Mouse (Mus musculus) urinary bladder, postnatal 14 days (tissue): ENCODE measurements around the gene Hspa1a.
A peak's percentile ranks its signal among the peaks of the same experiment; 100 is the strongest.
"Not testable (repeated sequence)": the region's sequence is repeated elsewhere in the genome, so short reads cannot be mapped to it uniquely, and the experiment has no call there.

ENCODE experiments used
- DNase-seq: peaks from one replicate; pipeline ENCODE4 v3.0.0; 2021; ENCODE audit warnings: low spot score

The Hspa1a gene

DNA sequence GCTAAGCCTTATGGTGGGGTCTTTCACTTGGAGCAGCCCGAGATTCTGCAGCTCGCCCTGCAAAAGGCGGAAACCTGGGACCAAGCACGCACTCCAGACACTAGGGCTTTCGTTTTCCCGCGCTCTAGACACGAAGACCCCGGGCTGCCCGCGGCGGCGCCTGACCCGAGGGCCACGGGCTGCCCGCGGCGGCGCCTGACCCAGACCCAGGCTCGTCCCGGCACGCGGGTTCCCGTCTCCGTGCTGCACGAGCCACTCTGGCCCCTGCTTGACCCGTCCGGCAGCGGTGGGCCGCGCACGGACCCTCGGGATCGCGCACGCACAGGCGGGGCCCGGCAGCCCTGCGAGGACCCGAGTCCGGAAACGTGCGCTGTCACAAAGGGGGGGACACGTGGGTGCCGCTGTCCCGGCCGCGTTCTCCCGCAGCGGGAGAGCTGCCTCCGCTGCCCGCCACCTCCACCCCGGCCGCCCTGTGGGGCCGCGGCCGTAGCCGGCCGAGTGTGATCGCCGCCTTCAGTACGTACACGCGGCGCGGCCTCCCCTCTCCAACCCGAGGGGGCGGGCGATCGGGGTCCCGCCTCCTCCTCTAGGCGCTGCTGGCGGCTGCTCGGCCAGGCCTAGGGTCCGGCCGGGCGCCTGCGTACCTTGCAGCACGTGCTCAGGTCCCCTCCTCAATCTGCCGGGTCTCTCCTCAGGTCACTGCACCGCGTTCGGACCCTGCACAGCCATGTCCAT, 28.9 kb upstream of the Hspa1a start, which contains the start of gene Vars:
Gene Vars (plus strand): TSS at position 271 of the 735 bp plus-strand sequence.
- DNase-seq: peak; percentile 85

DNA sequence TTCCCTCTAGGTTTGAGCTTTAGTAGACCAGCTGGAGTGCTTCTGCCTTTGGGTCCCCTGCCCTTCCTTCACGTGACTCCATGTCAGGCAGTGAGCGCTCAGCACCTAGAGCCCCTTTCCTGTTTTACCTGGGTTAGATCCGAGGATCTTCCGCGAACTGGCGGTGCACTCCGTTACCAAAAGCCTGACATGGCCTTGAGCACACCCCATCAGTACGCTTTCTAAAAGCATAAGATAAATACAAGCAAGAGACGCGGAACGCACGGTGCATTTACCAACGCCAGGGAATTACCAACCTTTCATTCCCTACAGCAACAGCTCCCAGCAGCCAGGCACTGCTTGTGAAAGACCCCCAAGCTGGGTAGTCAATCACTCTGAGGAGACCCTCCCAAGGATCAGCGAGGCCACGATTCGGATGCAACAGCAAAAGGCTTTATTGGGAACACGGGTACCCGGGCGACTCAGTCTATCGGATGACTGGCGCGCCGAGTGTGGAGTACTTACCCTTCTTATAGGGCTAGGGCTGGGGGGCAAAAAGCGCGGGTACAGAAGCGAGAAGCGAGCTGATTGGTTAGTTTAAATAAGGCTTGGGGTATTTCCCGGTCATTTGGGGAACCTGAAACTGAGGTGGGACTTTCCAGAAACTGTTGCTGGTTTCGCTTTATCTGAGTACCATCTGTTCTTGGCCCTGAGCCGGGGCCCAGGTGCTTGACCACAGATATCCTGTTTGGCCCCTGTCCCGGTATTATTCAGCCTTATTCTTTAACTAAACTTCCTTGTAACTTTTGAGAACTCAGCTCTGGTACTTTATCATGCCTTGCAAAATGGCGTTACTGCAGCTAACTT, 28.1 kb upstream of the Hspa1a start:
- not testable (repeated sequence) for DNase-seq

DNA sequence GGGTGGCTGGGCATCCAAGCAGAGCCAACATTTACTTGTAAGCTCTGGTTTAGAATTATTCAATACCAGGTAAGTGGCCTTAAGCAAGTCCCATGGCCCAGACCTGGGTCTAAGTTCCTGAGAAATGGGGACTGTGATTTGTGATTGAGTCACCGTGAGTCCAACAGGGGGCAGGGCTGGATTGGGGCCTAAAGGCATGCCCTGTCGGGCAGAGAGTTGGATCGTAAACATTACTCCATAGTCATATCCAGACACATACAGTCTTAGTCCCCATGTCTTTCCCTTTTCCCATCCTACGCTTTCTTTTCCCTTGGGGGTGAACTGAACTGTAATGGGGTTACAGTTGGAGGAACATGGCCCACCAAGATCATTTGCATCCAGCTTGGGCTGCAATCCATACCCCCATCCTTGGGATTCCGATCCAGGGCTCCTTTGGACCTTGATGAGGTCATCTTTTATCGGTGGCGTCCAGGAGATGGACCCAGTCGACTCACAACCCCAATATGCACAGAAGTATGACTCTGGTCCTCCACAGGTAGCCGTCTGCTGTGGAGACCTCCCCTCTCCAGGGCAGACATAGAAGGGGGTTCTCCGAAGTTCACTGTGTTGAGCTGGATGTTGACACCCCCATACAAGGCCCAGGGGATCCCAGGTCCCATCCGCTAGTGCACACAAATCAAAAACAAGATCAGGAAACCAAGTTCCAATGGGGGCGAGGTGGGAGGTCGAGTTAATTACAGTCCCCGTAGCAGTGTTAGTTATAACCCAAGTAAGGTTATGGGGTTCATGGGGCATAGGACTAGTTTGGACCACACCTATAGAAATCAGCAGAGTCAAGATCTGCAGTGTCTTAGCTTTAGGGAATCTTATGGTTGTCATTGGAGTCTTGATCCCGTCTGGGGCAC, 26.8 kb upstream of the Hspa1a start:
- no peak for DNase-seq

DNA sequence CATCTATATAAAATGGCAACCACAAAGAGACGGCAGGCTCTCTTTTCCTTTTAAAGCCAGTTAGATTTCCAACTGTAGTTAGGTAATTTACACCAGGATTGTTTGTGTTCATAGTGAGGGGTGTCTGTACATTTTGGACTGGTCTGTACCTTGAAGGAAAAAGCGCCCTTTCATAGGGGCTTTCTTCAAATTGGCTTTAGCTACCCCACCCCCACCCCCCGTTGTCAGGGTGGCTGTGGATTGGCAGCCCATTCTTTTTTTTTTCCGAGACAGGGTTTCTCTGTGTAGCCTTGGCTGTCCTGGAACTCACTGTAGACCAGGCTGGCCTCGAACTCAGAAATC, 25.2 kb upstream of the Hspa1a start:
- DNase-seq: no peak

DNA sequence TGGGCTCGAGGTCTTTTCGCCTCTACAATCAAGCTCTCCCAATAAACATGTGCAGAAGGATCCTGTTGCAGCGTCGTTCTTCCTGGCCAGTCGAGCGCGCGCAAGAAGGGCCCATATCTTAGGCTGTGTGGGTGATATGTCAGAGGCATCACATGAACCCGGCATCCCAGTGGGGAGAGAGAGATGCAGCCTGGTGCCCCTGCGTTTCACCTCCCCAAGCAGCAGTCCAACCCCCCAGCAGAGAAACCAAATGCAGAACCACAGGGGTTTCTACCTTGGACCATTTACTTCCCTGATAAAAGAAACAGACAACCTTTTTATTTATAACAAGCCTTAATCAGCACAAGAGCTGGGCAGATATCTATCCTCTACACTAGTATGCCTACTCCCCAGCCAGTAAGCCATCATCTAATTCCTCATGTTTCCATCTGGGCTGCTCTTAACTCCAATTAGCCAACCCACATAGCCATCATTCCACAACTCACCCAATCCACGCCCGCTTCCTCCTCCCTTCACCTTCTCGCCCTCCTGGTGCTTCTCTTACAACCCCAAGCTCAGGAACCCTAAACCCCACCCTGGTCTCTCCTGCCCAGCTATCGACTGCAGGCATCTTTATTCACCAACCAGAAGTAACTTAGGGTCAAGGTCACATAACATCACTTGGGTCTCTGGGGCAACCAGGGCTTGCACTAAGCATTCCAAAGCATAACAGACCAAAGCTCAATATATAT, 24.6 kb upstream of the Hspa1a start:
- no peak for DNase-seq

DNA sequence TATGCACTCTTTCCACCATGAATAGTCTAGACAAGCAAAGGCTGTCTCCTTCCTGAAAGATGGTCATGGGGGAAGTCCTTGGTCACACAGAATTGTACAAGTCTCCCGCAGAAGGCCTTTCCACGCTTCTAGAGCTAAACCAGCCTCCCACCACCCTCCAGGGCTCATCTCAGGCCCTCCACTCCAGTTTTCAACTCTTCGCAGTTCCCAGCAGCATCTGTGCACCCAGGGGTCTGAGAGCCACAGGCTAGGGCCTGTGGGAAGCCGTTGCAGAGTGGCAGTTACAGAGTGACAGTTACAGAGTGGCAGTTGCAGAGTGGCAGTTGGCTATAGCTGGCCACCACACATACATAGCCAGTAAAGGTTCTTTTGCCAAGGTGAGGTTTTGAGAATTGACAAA, 24.0 kb upstream of the Hspa1a start:
- not testable (repeated sequence) for DNase-seq

DNA sequence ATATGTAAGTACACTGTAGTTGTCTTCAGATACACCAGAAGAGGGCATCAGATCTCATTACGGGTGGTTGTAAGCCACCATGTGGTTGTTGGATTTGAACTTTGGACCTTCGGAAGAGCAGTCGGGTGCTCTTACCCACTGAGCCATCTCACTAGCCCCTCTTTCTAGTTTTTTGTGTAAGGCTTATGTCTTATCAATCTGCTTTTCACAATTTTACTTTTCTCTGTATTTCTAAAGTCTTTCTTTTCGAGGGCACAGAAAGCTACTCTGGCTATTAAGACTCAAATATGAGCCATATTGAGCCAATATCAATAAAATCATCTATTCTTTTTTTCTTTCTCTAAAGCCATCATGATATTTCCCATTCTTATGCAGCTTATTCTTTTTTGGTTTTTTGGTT, 23.2 kb upstream of the Hspa1a start:
- not testable (repeated sequence) for DNase-seq

DNA sequence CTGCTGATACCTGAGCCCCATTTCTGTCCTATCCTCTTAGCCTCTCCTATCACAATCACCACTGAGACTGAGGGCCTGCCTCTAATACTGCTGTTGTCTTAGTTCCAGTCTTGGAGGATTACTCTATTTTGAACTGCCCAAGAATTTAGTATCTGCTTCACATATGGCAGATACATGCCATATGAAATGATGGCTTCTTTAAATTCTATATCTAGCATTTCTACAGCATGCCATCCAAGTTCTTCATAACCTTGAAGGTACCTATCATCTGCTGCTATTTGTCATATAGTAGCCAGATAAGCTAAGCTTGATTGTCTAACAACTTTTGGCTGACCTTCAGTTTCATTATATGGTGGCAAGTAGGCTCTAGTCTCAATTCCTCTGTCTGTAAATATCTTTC, 22.8 kb upstream of the Hspa1a start:
- no peak for DNase-seq

DNA sequence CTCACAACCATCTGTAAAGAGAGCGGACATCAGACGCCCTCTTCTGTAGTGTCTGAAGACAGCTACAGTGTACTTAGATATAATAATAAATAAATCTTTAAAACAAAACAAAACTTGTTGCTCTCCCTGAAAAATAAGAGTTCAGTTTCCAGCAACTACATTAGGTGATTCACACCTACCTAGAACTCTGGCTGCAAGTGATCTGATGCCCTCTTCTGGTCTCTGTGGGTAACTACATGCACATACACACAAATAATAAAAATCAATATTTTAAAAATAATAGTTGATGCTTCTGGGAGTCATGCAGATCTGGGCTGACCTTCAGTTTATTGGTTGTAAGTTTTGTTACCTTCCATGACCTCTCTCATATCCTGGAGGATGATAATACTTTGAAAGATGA, 12.3 kb upstream of the Hspa1a start:
- no peak for DNase-seq

DNA sequence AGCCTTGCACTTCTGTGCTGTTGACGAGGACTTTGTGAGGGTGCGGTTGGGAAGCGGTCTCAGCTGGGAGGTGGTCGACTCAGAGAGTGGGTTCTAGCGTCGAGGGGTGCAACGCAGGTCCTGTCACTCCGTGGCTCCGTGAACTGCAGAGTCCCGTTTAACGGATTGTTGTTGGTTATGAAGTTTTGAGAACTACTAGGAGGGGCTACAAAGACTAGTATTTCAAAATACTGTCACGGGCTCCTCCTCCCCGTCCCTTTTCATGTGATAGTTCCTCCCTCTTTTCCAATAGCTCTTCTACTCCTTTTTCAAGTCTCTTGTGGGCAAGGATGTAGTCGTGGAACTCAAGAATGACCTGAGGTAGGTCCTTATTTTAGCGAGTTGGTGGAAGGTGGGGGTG, 10.4 kb upstream of the Hspa1a start:
- DNase-seq: no peak

DNA sequence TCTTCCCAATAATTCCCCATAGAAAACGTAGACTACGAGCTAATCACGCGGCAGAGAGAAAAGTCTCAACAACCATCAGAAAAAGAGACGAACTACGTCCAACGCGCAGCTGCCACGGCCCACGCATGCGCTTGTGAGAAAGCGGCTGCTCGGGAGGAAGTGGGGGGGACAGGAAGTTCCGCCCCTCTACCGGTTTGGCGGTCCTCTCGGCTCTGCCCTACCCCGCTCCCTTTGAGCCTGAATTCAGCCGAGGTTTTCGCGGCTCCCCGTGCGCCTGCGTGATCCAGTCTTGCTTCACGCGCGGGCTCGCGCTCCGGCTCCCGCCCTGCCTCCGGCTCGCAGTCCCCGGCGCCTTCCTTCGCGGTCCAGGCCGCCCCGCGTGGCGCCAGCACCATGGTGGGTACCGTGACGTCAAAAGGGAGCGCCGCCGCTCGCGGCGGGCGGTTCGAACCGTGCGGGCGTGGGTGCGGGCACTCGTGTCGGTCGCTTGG, 9.8 kb upstream of the Hspa1a start, which contains the start of gene Lsm2:
Gene Lsm2 (plus strand): TSS at position 173 of the 491 bp plus-strand sequence.
- DNase-seq: peak; percentile 92

DNA sequence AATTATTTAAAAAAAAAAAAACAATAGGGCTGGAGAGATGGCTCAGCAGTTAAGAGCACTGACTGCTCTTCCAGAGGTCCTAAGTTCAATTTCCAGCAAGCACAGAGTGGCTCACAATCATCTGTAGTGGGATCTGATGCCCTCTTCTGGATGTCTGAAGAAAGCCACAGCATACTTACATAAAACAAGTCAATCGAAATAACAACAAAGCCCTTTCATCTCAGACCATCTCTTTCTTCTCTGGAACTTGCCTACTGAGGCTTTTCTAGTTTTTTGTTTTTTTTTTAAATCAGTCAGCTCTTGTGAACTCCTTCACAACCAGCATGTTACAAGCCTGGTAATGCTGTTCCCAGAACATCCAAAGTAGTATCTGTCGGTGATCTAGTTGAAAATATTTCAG, 8.7 kb upstream of the Hspa1a start:
- DNase-seq: no peak

DNA sequence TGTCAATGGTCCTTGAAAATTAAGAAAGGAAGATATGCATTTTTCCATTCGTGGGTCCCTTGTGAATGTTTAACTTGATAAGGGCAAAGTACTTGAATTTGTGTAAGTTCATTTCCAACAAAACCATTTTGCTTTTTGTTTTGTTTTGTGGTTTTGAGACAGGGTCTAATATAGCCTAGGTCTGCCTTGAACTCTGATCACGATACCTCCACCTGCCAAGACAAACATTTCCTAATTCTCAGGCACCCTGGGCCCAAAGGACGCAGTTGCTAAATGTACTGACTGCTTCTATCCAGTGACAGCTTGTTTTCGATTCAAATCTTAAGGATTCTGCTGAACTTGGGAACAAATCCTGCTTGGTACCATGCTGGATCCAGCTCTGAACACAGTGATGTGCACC, 7.7 kb upstream of the Hspa1a start:
- no peak for DNase-seq

DNA sequence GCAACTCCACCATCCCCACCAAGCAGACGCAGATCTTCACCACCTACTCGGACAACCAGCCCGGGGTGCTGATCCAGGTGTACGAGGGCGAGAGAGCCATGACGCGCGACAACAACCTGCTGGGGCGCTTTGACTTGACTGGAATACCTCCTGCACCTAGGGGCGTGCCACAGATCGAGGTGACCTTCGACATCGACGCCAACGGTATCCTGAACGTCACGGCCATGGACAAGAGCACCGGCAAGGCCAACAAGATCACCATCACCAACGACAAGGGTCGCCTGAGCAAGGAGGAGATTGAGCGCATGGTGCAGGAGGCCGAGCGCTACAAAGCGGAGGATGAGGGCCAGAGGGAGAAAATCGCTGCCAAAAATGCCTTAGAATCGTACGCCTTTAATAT, 6.3 kb upstream of the Hspa1a start:
- no peak for DNase-seq

DNA sequence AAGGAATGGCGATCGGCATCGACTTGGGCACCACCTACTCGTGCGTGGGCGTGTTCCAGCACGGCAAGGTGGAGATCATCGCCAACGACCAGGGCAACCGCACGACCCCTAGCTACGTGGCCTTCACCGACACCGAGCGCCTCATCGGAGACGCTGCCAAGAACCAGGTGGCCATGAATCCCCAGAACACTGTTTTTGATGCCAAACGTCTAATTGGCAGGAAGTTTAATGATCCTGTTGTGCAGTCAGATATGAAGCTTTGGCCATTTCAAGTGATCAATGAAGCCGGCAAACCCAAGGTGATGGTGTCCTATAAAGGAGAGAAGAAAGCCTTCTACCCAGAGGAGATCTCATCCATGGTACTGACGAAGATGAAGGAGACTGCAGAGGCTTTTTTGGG, 5.0 kb upstream of the Hspa1a start:
- no peak for DNase-seq

DNA sequence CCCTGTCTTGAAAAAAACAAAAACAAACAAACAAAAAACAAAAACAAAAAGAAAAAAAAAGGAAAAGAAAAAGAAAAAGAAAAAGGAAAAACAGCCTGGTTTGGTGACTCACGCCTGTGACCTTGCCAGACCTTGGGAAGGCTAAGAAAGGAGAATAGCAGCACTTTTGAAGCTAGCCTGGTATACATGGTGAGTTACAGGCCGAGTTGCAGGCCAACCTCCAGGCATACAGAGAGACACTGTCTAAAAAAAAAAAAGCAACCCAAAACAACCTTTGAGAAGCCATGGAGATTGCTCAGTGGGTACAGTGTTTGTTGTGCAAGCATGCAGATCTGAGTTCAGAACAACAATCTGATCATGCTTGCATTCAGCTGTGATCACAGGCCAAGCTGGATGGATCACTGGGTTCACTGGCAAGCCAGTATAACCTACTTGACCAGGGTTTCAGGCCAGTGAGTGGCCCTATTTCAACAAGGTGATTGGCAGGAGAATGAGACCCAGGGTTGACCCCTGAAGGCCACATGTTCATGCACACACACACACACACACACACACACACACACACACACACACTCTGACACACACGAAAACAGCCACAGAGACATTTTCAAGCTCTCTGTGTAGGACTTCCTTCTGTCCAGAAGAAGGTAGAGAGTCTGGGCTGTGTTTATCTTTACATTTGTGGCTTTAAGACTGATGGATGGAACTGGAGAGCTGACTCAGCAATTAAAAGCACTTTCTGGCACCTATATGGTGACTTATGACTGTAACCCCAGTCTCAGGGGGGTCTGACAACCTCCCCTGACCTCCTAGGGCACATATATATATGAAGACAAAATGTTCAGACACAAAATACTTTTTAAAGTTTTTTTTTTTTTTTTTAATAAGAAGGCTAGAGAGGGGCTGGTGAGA, 3.9 kb upstream of the Hspa1a start:
- no peak for DNase-seq

DNA sequence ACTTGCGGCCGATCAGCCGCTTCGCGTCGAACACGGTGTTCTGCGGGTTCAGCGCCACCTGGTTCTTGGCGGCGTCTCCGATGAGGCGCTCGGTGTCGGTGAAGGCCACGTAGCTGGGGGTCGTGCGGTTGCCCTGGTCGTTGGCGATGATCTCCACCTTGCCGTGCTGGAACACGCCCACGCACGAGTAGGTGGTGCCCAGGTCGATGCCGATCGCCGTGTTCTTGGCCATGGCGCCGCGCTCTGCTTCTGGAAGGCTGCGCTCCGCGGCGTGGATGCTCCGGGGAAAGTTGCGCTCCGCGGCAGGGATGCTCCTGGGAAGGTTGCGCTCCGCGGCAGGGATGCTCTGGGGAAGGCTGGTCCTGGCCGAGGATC, 275 bp downstream of the Hspa1a start:
- DNase-seq: not testable (repeated sequence)

DNA sequence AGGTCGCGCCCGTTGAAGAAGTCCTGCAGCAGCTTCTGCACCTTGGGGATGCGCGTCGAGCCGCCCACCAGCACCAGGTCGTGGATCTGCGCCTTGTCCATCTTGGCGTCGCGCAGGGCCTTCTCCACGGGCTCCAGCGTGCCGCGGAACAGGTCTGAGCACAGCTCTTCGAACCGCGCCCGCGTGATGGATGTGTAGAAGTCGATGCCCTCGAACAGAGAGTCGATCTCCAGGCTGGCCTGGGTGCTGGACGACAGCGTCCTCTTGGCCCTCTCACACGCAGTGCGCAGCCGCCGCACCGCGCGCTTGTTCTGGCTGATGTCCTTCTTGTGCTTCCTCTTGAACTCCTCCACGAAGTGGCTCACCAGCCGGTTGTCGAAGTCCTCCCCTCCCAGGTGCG, 1.1 kb downstream of the Hspa1a start:
- DNase-seq: not testable (repeated sequence)

DNA sequence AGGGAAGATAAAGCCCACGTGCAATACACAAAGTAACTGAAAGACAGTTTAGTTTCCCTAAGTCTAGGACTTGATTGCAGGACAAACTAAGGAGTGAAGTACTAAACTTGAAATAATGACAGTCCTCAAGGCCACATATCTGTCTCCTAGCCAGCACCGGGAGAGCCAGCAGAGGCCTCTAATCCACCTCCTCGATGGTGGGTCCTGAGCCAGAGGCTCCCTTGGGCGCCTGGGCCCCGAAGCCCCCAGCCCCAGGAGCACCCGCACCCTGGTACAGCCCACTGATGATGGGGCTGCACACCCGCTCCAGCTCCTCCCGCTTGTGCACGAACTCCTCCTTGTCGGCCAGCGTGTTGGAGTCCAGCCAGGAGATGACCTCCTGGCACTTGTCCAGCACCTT, 2.1 kb downstream of the Hspa1a start, which contains the start of gene Gm20481:
Gene Gm20481 (plus strand): TSS at position 91 of the 400 bp plus-strand sequence.
- not testable (repeated sequence) for DNase-seq

DNA sequence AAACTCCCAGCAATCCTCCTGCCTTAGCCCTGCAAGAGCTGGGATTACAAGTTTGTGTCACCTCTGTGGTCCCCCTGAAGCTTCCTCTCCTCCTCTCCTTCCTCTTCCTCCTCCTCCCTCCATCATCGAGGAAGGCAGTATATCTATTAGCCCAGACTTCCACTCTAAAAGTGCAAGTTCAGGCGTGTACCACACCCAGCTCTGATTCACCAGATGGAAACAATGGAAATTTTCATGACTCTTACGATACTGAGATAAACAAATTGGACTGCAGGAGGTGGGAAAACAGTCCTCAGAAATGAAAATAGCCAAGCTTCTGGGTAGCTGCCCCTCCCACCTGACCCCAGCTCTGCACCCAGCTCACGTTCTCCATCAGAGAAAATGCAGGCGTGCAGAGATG, 6.3 kb downstream of the Hspa1a start:
- DNase-seq: no peak
